Mouse (Mus musculus): Measurements from ENCODE around the gene Gmds.

Gmds gene

GRCm38 (mm10) chr13:31863461-31863860 is 475.1 kb downstream of the Gmds start:
- DNase-seq, result no peak

- no peak for DNase-seq
Observed at GRCm38 (mm10) chr13:31860200-31860599, 478.3 kb downstream of the Gmds start.

GRCm38 (mm10) chr13:31854000-31854399 is 484.5 kb downstream of the Gmds start:
- DNase-seq, result no peak

GRCm38 (mm10) chr13:31853564-31853963 is 485.0 kb downstream of the Gmds start:
- DNase-seq, result no peak

GRCm38 (mm10) chr13:31849258-31849971 is 489.1 kb downstream of the Gmds start:
- DNase-seq, result no peak

- DNase-seq, result no peak
Observed at GRCm38 (mm10) chr13:31835802-31836201, 502.7 kb downstream of the Gmds start.

GRCm38 (mm10) chr13:31830332-31830731 is 508.2 kb downstream of the Gmds start:
- DNase-seq, result peak; percentile 57 to 81

GRCm38 (mm10) chr13:31828446-31828845 is 510.1 kb downstream of the Gmds start:
- DNase-seq, result no peak

GRCm38 (mm10) chr13:31827820-31828332 is 510.7 kb downstream of the Gmds start:
- DNase-seq, result no peak

GRCm38 (mm10) chr13:31827160-31827559 is 511.4 kb downstream of the Gmds start:
- no peak for DNase-seq

GRCm38 (mm10) chr13:31825180-31825579 is 513.4 kb downstream of the Gmds start:
- no peak for DNase-seq

GRCm38 (mm10) chr13:31823316-31823715 is 515.2 kb downstream of the Gmds start:
- DNase-seq, result no peak

GRCm38 (mm10) chr13:31821050-31821449 is 517.5 kb downstream of the Gmds start:
- no peak for DNase-seq

GRCm38 (mm10) chr13:31820587-31821017 is 517.9 kb downstream of the Gmds start:
- DNase-seq, result peak in 1 of 2 experiments; percentile 29

GRCm38 (mm10) chr13:31819664-31820405 is 518.7 kb downstream of the Gmds start:
- no peak for DNase-seq

GRCm38 (mm10) chr13:31818337-31818736 is 520.2 kb downstream of the Gmds start:
- DNase-seq, result no peak

GRCm38 (mm10) chr13:31815383-31816003 is 523.0 kb downstream of the Gmds start:
- no peak for DNase-seq

GRCm38 (mm10) chr13:31812701-31813100 is 525.8 kb downstream of the Gmds start:
- no peak for DNase-seq

- no peak for DNase-seq
Observed at GRCm38 (mm10) chr13:31811542-31812021, 527.0 kb downstream of the Gmds start.

- peak in 1 of 2 experiments; percentile 28 for DNase-seq
Observed at GRCm38 (mm10) chr13:31810693-31811541, 527.6 kb downstream of the Gmds start.

- no peak for DNase-seq
Observed at GRCm38 (mm10) chr13:31810375-31810692, 528.2 kb downstream of the Gmds start.

- DNase-seq, result no peak
Observed at GRCm38 (mm10) chr13:31809701-31810100, 528.8 kb downstream of the Gmds start.
